Mouse (Mus musculus) small intestine, adult 2 months (tissue): ENCODE measurements around the gene Hsd17b7. TPM values are rescaled to one million over a fixed set of nuclear protein-coding genes. Genes with fewer than 3 reads are reported as not detected.

Source experiments
- H3K27ac ChIP-seq: fragments of 200-500 bp; 2 replicates; pipeline ENCODE4 v1.5.1; 2012; ENCODE audit warnings: low read depth, low read length, control low read depth, inconsistent platforms; ENCODE audit not compliant: insufficient read depth
- H3K27me3 ChIP-seq: fragments of 200-500 bp; 2 replicates; pipeline ENCODE4 v1.6.1; 2012; ENCODE audit warnings: mild to moderate bottlenecking, moderate library complexity, low read length, inconsistent platforms; ENCODE audit not compliant: control insufficient read depth, insufficient read depth
- H3K36me3 ChIP-seq: fragments of 200-500 bp; 2 replicates; pipeline ENCODE4 v1.6.1; 2012; ENCODE audit warnings: mild to moderate bottlenecking, low read length, control low read depth, inconsistent platforms; ENCODE audit not compliant: control insufficient read depth, insufficient read depth
- H3K4me1 ChIP-seq: fragments of 200-500 bp; 2 replicates; pipeline ENCODE4 v1.6.1; 2012; ENCODE audit warnings: low read length, inconsistent platforms, mixed read lengths; ENCODE audit not compliant: control insufficient read depth, insufficient read depth, insufficient read length
- H3K4me3 ChIP-seq: fragments of 200-500 bp; 2 replicates; pipeline ENCODE4 v1.5.1; 2012; ENCODE audit warnings: low read depth, mild to moderate bottlenecking, control low read depth, inconsistent platforms, low read length, moderate library complexity
- CTCF ChIP-seq: fragments of 200-500 bp; IDR thresholded peaks from 2 replicates; pipeline ENCODE4 v1.5.1; 2012; ENCODE audit warnings: low read depth, mild to moderate bottlenecking, control low read depth, inconsistent platforms, low read length, moderate library complexity, mixed read lengths; ENCODE audit not compliant: insufficient replicate concordance, insufficient read length; ENCODE audit errors: extremely low read depth
- POLR2A ChIP-seq: fragments of 200-500 bp; IDR thresholded peaks from 2 replicates; pipeline ENCODE4 v1.6.1; 2012; ENCODE audit warnings: low read depth, mild to moderate bottlenecking, control low read depth, inconsistent platforms, low read length, moderate library complexity
- WGBS: fragments of 180-500 bp; shearing (Covaris S2); methylation state at CpG from one replicate; pipeline ENCODE4 v1.1.7; 2018; 5-methylcytosine and 5-hydroxymethylcytosine counted together
- polyA plus RNA-seq: library from polyadenylated mRNA; depleted of rRNA; stranded (reverse); fragments of >200 nt; gene quantifications from 2 replicates; pipeline ENCODE4 v1.2.3, GENCODE M21; 2012

Gene Hsd17b7
- polyA plus RNA-seq, 1 experiment = 3.6 TPM

DNA sequence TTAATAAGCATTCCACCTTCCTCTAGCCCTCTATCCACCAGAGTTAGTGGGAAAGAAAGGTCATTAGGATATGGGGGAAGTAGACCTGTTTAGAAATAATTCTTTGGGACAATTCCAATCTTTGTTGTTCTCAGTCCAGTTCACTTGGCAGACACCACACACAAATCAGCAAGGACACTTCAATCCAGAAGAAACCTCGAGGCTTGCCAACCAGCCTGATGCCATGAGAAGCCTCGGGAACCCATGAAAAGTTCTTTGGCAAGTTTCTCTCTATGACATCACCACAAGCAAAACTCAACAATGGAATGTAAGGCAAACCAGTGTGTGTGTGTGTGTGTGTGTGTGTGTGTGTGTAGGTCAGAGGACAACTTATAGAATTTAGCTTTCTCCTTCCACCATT lies 44.5 kb downstream of the Hsd17b7 start:
- no peaks in the 10 kb centered on the region for H3K36me3 ChIP-seq
- H3K27me3 ChIP-seq = no peaks in the 10 kb centered on the region
- no peak overlapping the region for H3K4me3 ChIP-seq
- H3K27ac ChIP-seq = no peak overlapping the region
- no peak for TF ChIP-seq CTCF
- TF ChIP-seq POLR2A = no peak
- 21% methylated on average over 2 of the region's 2 CpGs for WGBS
- H3K4me1 ChIP-seq = peaks cover 10% of the 10 kb centered on the region; the same call in 1 of the 2 replicates

DNA sequence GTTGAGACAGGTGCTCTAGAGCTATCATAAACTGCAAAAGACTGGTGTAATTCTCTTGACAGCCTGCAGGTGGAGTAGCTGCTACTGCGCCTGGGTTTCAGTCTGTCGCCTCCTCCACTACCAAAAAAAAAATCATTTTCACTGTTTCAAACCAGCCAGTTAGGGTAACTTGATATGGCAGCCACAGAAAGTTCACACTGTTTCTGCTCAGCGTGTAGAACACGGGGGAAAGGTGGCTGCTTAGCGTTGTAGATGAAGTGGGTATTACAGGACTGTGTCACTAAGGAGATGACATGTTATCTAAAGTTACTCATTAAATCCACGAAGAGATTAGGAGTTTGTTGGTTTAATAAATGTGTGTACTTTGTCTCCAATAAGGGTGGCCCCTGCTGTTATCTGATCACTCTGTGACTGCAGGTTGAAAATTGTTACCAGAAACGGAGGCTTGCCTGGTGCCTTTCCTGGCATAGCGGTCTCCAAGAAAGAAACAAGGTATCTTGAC lies 47.3 kb downstream of the Hsd17b7 start:
- 15% methylated on average over 8 of the region's 8 CpGs for WGBS
- TF ChIP-seq POLR2A (no peak), CTCF (peak; percentile 88; the same call in 1 of the 2 replicates)
- H3K4me3 ChIP-seq = no peak overlapping the region
- H3K4me1 ChIP-seq = peaks cover 6% of the 10 kb centered on the region; the same call in 1 of the 2 replicates
- H3K36me3 ChIP-seq = no peaks in the 10 kb centered on the region
- peak overlapping the region; percentile 67 for H3K27ac ChIP-seq
- no peaks in the 10 kb centered on the region for H3K27me3 ChIP-seq

DNA sequence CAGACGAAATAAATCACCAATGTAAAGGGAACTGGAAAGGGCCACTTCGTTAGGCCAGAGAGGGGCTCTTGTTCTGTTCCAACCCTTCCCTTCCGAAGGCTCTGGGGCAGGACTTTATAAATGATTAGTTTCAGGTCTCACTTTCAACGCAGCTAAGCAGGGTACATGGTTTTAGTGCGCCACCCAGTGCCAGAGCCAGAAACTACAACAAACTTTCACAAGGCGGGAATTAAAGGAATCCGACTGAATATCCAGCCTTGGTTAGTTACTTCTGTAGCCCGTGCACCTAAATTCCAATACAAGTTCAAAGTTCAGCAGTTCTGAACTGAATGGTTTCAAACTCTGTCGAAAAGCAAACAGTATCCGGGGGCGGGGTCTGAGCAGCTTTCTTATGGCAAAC lies 49.8 kb downstream of the Hsd17b7 start:
- H3K36me3 ChIP-seq = no peaks in the 10 kb centered on the region
- no peak overlapping the region for H3K4me3 ChIP-seq
- peaks cover 4% of the 10 kb centered on the region; the same call in 1 of the 2 replicates for H3K4me1 ChIP-seq
- TF ChIP-seq POLR2A = no peak
- TF ChIP-seq CTCF = peak; percentile 48; the same call in 1 of the 2 replicates
- H3K27ac ChIP-seq = no peak overlapping the region
- 2% methylated on average over 11 of the region's 11 CpGs for WGBS
- no peaks in the 10 kb centered on the region for H3K27me3 ChIP-seq

DNA sequence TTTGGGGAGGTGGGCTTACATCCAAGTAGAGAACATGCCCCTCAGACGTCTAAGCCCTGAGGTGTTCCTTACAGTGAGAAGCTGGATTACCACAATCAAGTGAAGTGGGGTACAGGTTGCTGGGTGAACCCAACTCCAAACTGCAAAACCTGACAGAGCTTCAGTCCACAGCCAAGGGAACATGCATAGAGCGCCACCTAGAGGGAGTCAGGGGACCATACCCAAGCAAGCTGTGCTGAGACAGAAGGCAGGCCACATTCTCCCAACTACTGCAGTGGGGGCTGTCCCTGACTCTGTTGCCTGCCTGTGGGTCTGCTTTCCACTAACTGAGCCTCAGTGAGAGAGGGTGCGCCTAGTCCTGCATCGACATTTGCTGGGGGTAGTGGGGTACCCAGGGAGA lies 51.0 kb downstream of the Hsd17b7 start:
- H3K4me1 ChIP-seq = peaks cover 4% of the 10 kb centered on the region; the same call in 1 of the 2 replicates
- no peaks in the 10 kb centered on the region for H3K36me3 ChIP-seq
- no peaks in the 10 kb centered on the region for H3K27me3 ChIP-seq
- no peak overlapping the region for H3K4me3 ChIP-seq
- TF ChIP-seq POLR2A (no peak), CTCF (peak; percentile 76; the same call in 1 of the 2 replicates)
- no peak overlapping the region for H3K27ac ChIP-seq
- 15% methylated on average over 4 of the region's 4 CpGs for WGBS

DNA sequence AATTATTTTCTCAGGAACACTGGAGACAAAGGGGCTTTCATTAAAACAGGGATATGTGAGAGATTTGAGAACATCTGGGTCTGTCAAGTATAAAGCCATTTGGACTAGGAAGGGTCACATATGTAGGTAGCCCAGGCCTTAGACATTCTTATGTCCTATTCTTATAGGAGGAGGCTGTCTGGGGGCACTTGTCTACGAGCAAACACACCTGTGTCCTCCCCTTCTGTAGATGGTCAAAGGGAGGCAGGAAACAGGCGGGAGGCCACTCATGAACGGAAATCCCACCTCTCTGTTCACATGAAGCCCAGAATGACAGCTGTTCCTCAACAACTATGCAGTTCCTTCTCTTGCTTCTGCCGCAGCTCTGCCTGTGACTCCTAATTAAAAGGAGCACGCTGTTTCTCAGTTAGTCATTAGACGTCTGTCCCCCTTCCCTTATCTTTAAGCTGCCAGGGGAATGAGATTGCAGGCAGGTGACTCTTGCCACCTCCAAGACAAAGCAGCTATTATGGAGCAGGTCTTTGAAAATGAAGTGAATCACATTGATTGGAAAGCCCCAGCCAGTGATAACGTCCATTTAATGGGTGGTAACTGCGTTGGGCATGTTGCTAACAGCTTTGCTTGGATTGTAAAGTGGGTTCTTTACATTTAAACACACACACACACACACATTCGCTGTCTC lies 51.8 kb downstream of the Hsd17b7 start:
- no peak for TF ChIP-seq CTCF
- TF ChIP-seq POLR2A = no peak
- peak overlapping the region; percentile 21; the same call in 1 of the 2 replicates for H3K27ac ChIP-seq

DNA sequence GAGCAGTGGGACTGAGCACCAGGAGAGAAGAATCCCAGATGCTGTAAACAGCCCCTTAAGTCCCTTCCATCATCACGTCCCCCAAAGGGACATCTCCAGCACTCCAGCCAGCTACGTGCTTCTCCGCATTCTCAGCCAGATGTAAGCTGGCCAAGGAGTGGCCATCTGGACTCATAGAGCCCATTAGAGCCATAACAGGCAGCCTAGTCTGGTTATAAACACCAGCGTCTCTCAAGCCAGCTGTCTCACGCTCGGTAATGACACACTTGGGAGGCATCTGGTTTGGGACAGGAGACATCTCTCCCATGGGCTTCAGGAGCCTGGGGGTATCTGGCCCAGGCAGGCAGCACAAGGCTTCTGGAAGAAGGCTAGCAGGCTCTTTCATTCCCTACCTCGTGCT lies 52.4 kb downstream of the Hsd17b7 start:
- WGBS = 13% methylated on average over 7 of the region's 7 CpGs
- Histone ChIP-seq H3K27ac (0 out of 2 replicates have a peak overlapping the region, but pooled peaks have one; percentile 21), H3K27me3 (no peaks in the 10 kb centered on the region)

More for the DNA sequence above, 51.8 kb downstream of the Hsd17b7 start:
- Histone ChIP-seq H3K4me3 (no peak overlapping the region), H3K27me3 (no peaks in the 10 kb centered on the region), H3K36me3 (no peaks in the 10 kb centered on the region), H3K4me1 (peaks cover 4% of the 10 kb centered on the region; the same call in 1 of the 2 replicates)
- 11% methylated on average over 9 of the region's 9 CpGs for WGBS

DNA sequence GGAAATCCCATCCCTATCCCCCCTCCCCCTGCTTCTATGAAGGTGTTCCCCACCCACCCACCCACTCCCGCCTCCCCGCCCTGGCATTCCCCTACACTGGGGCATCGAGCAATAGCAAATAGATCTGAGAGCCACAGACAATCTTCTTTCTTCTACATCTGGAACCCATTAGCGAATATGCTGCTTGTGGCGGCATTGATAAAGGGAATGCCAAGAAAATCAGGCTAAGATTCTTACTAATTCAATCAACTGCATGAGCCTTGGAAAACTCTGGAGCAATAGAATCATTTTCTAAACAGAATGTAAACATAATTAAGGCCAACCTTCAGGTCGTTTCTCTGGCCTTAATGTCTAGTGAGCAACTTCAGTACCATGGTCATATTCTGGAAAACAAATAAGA lies 57.5 kb downstream of the Hsd17b7 start:
- H3K4me1 ChIP-seq = no peaks in the 10 kb centered on the region; the same call in 1 of the 2 replicates
- WGBS = 74% methylated on average over 6 of the region's 6 CpGs
- H3K36me3 ChIP-seq = no peaks in the 10 kb centered on the region
- no peak for TF ChIP-seq POLR2A
- TF ChIP-seq CTCF = no peak
- no peak overlapping the region for H3K4me3 ChIP-seq
- no peak overlapping the region for H3K27ac ChIP-seq
- no peaks in the 10 kb centered on the region for H3K27me3 ChIP-seq

More for the DNA sequence above, 52.4 kb downstream of the Hsd17b7 start:
- H3K4me1 ChIP-seq = peaks cover 4% of the 10 kb centered on the region; the same call in 1 of the 2 replicates
- no peak overlapping the region for H3K4me3 ChIP-seq
- TF ChIP-seq CTCF (no peak), POLR2A (no peak)
- no peaks in the 10 kb centered on the region for H3K36me3 ChIP-seq
